Mouse (Mus musculus) limb, embryonic 14.5 days (tissue): ENCODE measurements at regions not wholly inside any gene's neighbourhood (a gene's known extent, or its start where the extent isn't known, plus 50 kb on each side); places are given as distances from the start of the nearest gene placed in this dataset.
A peak's percentile ranks its signal among the peaks of the same experiment; 100 is the strongest.

Experiments used
- ATAC-seq: fragments of 200-750 bp; cut with Nextera tagmentation; 2 replicates; pipeline ENCODE4 v1.8.0; 2017; ENCODE audit warnings: low read depth, moderate number of reproducible peaks, moderate TSS enrichment; ENCODE audit not compliant: low FRiP score
- DNase-seq: peaks from one replicate; pipeline ENCODE4 v3.0.0-alpha.2; 2015; ENCODE audit warnings: low spot score
- H3K27ac ChIP-seq: fragments of 300-500 bp; sonication (generic); replicated peaks from 2 replicates; pipeline ENCODE4 v1.5.1; 2014; ENCODE audit warnings: low read depth, mild to moderate bottlenecking, low read length, moderate library complexity, mixed read lengths
- H3K27me3 ChIP-seq: fragments of 300-500 bp; sonication (generic); 2 replicates; pipeline ENCODE4 v1.6.1; 2014; ENCODE audit warnings: low read length, mixed read lengths; ENCODE audit not compliant: control insufficient read depth, insufficient read depth
- H3K36me3 ChIP-seq: fragments of 300-500 bp; sonication (generic); 2 replicates; pipeline ENCODE4 v1.6.1; 2014; ENCODE audit warnings: mild to moderate bottlenecking, low read length, moderate library complexity, mixed read lengths; ENCODE audit not compliant: control insufficient read depth, insufficient read depth
- H3K4me1 ChIP-seq: fragments of 300-500 bp; sonication (generic); 2 replicates; pipeline ENCODE4 v1.6.1; 2014; ENCODE audit warnings: antibody characterized with exemption, low read length, mixed read lengths; ENCODE audit not compliant: control insufficient read depth, insufficient read depth
- H3K4me2 ChIP-seq: fragments of 300-500 bp; sonication (generic); replicated peaks from 2 replicates; pipeline ENCODE4 v1.6.1; 2014; ENCODE audit warnings: low read depth, mild to moderate bottlenecking, low read length, moderate library complexity; ENCODE audit not compliant: severe bottlenecking
- H3K4me3 ChIP-seq: fragments of 300-500 bp; sonication (generic); replicated peaks from 2 replicates; pipeline ENCODE4 v1.5.1; 2014; ENCODE audit warnings: low read length
- H3K9ac ChIP-seq: fragments of 300-500 bp; sonication (generic); 2 replicates; pipeline ENCODE4 v1.6.1; 2014; ENCODE audit warnings: mild to moderate bottlenecking, low read depth, low read length, moderate library complexity; ENCODE audit not compliant: severe bottlenecking
- H3K9me3 ChIP-seq: fragments of 300-500 bp; sonication (generic); 2 replicates; pipeline ENCODE4 v1.6.1; 2016; ENCODE audit warnings: low read length; ENCODE audit not compliant: control insufficient read depth
- POLR2A ChIP-seq: fragments of 200-500 bp; IDR thresholded peaks from 2 replicates; pipeline ENCODE4 v1.8.0; 2012; ENCODE audit warnings: inconsistent platforms, mild to moderate bottlenecking, moderate library complexity, borderline replicate concordance; ENCODE audit not compliant: insufficient read depth, insufficient read length; ENCODE audit errors: extremely low read depth
- WGBS: fragments of 180-500 bp; shearing (Covaris S2); extraction: QIAGEN DNeasy Blood & Tissue Kit; methylation state at CpG from one replicate; pipeline ENCODE4 v1.1.7; 2014; 5-methylcytosine and 5-hydroxymethylcytosine counted together

GRCm38 (mm10) chr12:16384396-16384795 is 226.4 kb downstream of the Lpin1 start:
- Histone ChIP-seq H3K27me3 (no peaks in the 10 kb centered on the region), H3K4me3 (no peak overlapping the region), H3K27ac (no peak overlapping the region), H3K36me3 (no peaks in the 10 kb centered on the region), H3K4me1 (peaks cover 8% of the 10 kb centered on the region; the same call in 1 of the 2 replicates), H3K9me3 (no peaks in the 10 kb centered on the region), H3K4me2 (no peak overlapping the region), H3K9ac (no peak overlapping the region)
- ATAC-seq (no peak), DNase-seq (no peak)
- TF ChIP-seq POLR2A = no peak
- 33% methylated on average over 1 of the region's 1 CpGs for WGBS

GRCm38 (mm10) chr12:16383499-16383935 is 227.2 kb downstream of the Lpin1 start:
- Histone ChIP-seq H3K27ac (peak overlapping the region; percentile 45; the same call in 1 of the 2 replicates), H3K27me3 (no peaks in the 10 kb centered on the region), H3K4me2 (no peak overlapping the region), H3K9me3 (no peaks in the 10 kb centered on the region), H3K36me3 (no peaks in the 10 kb centered on the region), H3K4me1 (peaks cover 8% of the 10 kb centered on the region; the same call in 1 of the 2 replicates), H3K4me3 (no peak overlapping the region), H3K9ac (no peak overlapping the region)
- peak; percentile 55; the same call in 1 of the 2 replicates for ATAC-seq
- DNase-seq = peak; percentile 34
- 63% methylated on average over 15 of the region's 15 CpGs for WGBS
- TF ChIP-seq POLR2A = no peak

- no peaks in the 10 kb centered on the region for H3K36me3 ChIP-seq
- DNase-seq = peak; percentile 20
- peak overlapping the region; percentile 22; the same call in 1 of the 2 replicates for H3K27ac ChIP-seq
- no peaks in the 10 kb centered on the region for H3K27me3 ChIP-seq
- no peak for TF ChIP-seq POLR2A
- no peaks in the 10 kb centered on the region for H3K9me3 ChIP-seq
- H3K9ac ChIP-seq = no peak overlapping the region
- H3K4me2 ChIP-seq = no peak overlapping the region
- ATAC-seq = no peak
- 53% methylated on average over 11 of the region's 11 CpGs for WGBS
- H3K4me1 ChIP-seq = peaks cover 8% of the 10 kb centered on the region; the same call in 1 of the 2 replicates
- no peak overlapping the region for H3K4me3 ChIP-seq
Measured at GRCm38 (mm10) chr12:16382417-16382988, 228.3 kb downstream of the Lpin1 start.

GRCm38 (mm10) chr12:16381026-16381425 is 229.7 kb downstream of the Lpin1 start:
- H3K4me2 ChIP-seq = no peak overlapping the region
- H3K36me3 ChIP-seq = no peaks in the 10 kb centered on the region
- TF ChIP-seq POLR2A = no peak
- H3K27me3 ChIP-seq = no peaks in the 10 kb centered on the region
- no peak for DNase-seq
- H3K9ac ChIP-seq = no peak overlapping the region
- no peak for ATAC-seq
- H3K4me3 ChIP-seq = no peak overlapping the region
- H3K27ac ChIP-seq = no peak overlapping the region
- peaks cover 8% of the 10 kb centered on the region; the same call in 1 of the 2 replicates for H3K4me1 ChIP-seq
- no peaks in the 10 kb centered on the region for H3K9me3 ChIP-seq
- WGBS = 82% methylated on average over 4 of the region's 4 CpGs

- ATAC-seq (no peak), DNase-seq (peak; percentile 25)
- 71% methylated on average over 2 of the region's 2 CpGs for WGBS
- peaks cover 8% of the 10 kb centered on the region; the same call in 1 of the 2 replicates for H3K4me1 ChIP-seq
- H3K9ac ChIP-seq = no peak overlapping the region
- no peak overlapping the region for H3K4me2 ChIP-seq
- H3K27ac ChIP-seq = no peak overlapping the region
- no peaks in the 10 kb centered on the region for H3K36me3 ChIP-seq
- no peaks in the 10 kb centered on the region for H3K27me3 ChIP-seq
- H3K4me3 ChIP-seq = no peak overlapping the region
- TF ChIP-seq POLR2A = no peak
- no peaks in the 10 kb centered on the region for H3K9me3 ChIP-seq
Measured at GRCm38 (mm10) chr12:16380346-16380745, 230.4 kb downstream of the Lpin1 start.

GRCm38 (mm10) chr12:16379415-16379814 is 231.4 kb downstream of the Lpin1 start:
- Histone ChIP-seq H3K4me3 (no peak overlapping the region), H3K4me2 (no peak overlapping the region), H3K27me3 (no peaks in the 10 kb centered on the region), H3K4me1 (peaks cover 8% of the 10 kb centered on the region; the same call in 1 of the 2 replicates), H3K36me3 (no peaks in the 10 kb centered on the region), H3K9me3 (no peaks in the 10 kb centered on the region), H3K27ac (no peak overlapping the region), H3K9ac (no peak overlapping the region)
- 74% methylated on average over 2 of the region's 2 CpGs for WGBS
- no peak for ATAC-seq
- DNase-seq = no peak
- TF ChIP-seq POLR2A = no peak
